Mouse (Mus musculus) v-Abl transformed pro-B cells (cell line): ENCODE measurements around the gene Bnip3.

Source experiments
- in situ Hi-C, 2 experiments: fragments of 400-800 bp; cut with MboI; formaldehyde crosslinking; loops; one replicate each; pipeline ENCODE4 v1.15.1; 2025; ENCODE audit not compliant: unreplicated experiment in 2 of 2

The Bnip3 gene

GRCm38 (mm10) chr7:138848028-138848920, 61.0 kb downstream of the Bnip3 start:
- in situ Hi-C loops = loop anchor here (10.0 to 25.0 kb wide), 3 partner anchors 364 to 1273 kb away; partner anchors contain the start of genes Lrrc27 (in 2 of the 2) and Stk32c (in 2 of the 2)

GRCm38 (mm10) chr7:138847316-138848027, 61.8 kb downstream of the Bnip3 start:
- in situ Hi-C loops = loop anchor here (10.0 to 25.0 kb wide), 3 partner anchors 365 to 1273 kb away; partner anchors contain the start of genes Lrrc27 (in 2 of the 2) and Stk32c (in 2 of the 2)

- in situ Hi-C loops = loop anchor here (10.0 to 25.0 kb wide), 3 partner anchors 366 to 1272 kb away; partner anchors contain the start of genes Lrrc27 (in 2 of the 2) and Stk32c (in 2 of the 2)
Observed at GRCm38 (mm10) chr7:138846502-138846991, 62.8 kb downstream of the Bnip3 start.

GRCm38 (mm10) chr7:138845544-138846391, 63.6 kb downstream of the Bnip3 start, which contains the start of the genes Ppp2r2d and Mapk1ip1:
Ppp2r2d (plus strand) TSS chr7:138846079.
Mapk1ip1 (minus strand) TSS chr7:138846273.
- in situ Hi-C loops = loop anchor here (10.0 to 25.0 kb wide), 3 partner anchors 367 to 1271 kb away; partner anchors contain the start of genes Lrrc27 (in 2 of the 2) and Stk32c (in 2 of the 2)

GRCm38 (mm10) chr7:138845111-138845510, 64.2 kb downstream of the Bnip3 start:
- in situ Hi-C loops = loop anchor here (10.0 to 25.0 kb wide), 3 partner anchors 367 to 1270 kb away; partner anchors contain the start of genes Lrrc27 (in 2 of the 2) and Stk32c (in 2 of the 2)

- in situ Hi-C loops = loop anchor here (5.0 to 25.0 kb wide), 4 partner anchors 79 to 1269 kb away; partner anchors contain the start of genes Lrrc27 (in 2 of the 2) and Stk32c (in 2 of the 2)
Observed at GRCm38 (mm10) chr7:138843421-138843820, 65.9 kb downstream of the Bnip3 start.

GRCm38 (mm10) chr7:138841436-138842151, 67.7 kb downstream of the Bnip3 start:
- in situ Hi-C loops = loop anchor here (5.0 to 25.0 kb wide), 4 partner anchors 81 to 1267 kb away; partner anchors contain the start of genes Lrrc27 (in 2 of the 2) and Stk32c (in 2 of the 2)
